Mouse (Mus musculus) C2C12 (cell line): ENCODE results near the gene Gm10645. TPM values are rescaled to one million over a fixed set of nuclear protein-coding genes. Genes with fewer than 3 reads are reported as not detected.

Experiments used
- H3K27me3 ChIP-seq: one replicate; pipeline ENCODE4 v1.6.1; 2011; ENCODE audit not compliant: control insufficient read depth, insufficient read depth, insufficient read length
- H3K36me3 ChIP-seq: one replicate; pipeline ENCODE4 v1.6.1; 2011; ENCODE audit not compliant: control insufficient read depth, insufficient read depth
- H3K4me3 ChIP-seq: one replicate; pipeline ENCODE4 v1.5.1; 2011; ENCODE audit warnings: mild to moderate bottlenecking, control low read depth; ENCODE audit not compliant: poor library complexity, insufficient read depth, severe bottlenecking
- H3K79me2 ChIP-seq: one replicate; pipeline ENCODE4 v1.6.1; 2011; ENCODE audit not compliant: control insufficient read depth, insufficient read depth
- H3K79me3 ChIP-seq: one replicate; pipeline ENCODE4 v1.6.1; 2011; ENCODE audit warnings: low read depth, control low read depth
- H3ac ChIP-seq: one replicate; pipeline ENCODE3; 2011; ENCODE audit warnings: low read depth; ENCODE audit not compliant: control insufficient read depth, insufficient read length
- CEBPB ChIP-seq: IDR thresholded peaks from one replicate; pipeline ENCODE4 v1.6.1; 2011; ENCODE audit warnings: low read depth, mild to moderate bottlenecking, control low read depth, moderate library complexity
- CTCF ChIP-seq: IDR thresholded peaks from one replicate; pipeline ENCODE4 v1.5.1; 2011; ENCODE audit not compliant: control insufficient read depth, insufficient read depth, insufficient read length
- FOSL1 ChIP-seq: IDR thresholded peaks from one replicate; pipeline ENCODE4 v1.8.0; 2011; ENCODE audit warnings: mild to moderate bottlenecking, low read length; ENCODE audit not compliant: poor library complexity, insufficient read depth, severe bottlenecking
- MAX ChIP-seq: IDR thresholded peaks from one replicate; pipeline ENCODE4 v1.6.1; 2011; ENCODE audit warnings: mild to moderate bottlenecking, control low read depth
- MYOD1 ChIP-seq: IDR thresholded peaks from one replicate; pipeline ENCODE4 v1.6.1; 2011; ENCODE audit warnings: low read depth; ENCODE audit not compliant: control insufficient read depth, insufficient read length
- MYOG ChIP-seq: IDR thresholded peaks from one replicate; pipeline ENCODE4 v1.6.1; 2011; ENCODE audit not compliant: control insufficient read depth, insufficient read length; ENCODE audit errors: extremely low read depth
- USF1 ChIP-seq: IDR thresholded peaks from one replicate; pipeline ENCODE4 v1.6.1; 2011; ENCODE audit warnings: low read depth, mild to moderate bottlenecking, control low read depth, moderate library complexity
- polyA plus RNA-seq: library from polyadenylated mRNA; unstranded; fragments of >200 nt; fragmentation: generic; extraction: Trizol; gene quantifications from one replicate; pipeline ENCODE4 v1.2.1, GENCODE M21; 2012; ENCODE audit warnings: missing spikeins

Gm10645 gene
- polyA plus RNA-seq, 1 experiment, result 0.13 TPM

- Histone ChIP-seq H3ac (no peak overlapping the region), H3K4me3 (no peak overlapping the region), H3K79me3 (no peaks in the 10 kb centered on the region), H3K36me3 (no peaks in the 10 kb centered on the region), H3K27me3 (no peaks in the 10 kb centered on the region), H3K79me2 (no peaks in the 10 kb centered on the region)
- TF ChIP-seq MYOG (no peak), MYOD1 (no peak), MAX (no peak), FOSL1 (no peak), CTCF (no peak), CEBPB (no peak), USF1 (no peak)
Observed at GRCm38 (mm10) chr8:83182784-83183183, 16.8 kb upstream of the Gm10645 start.

- TF ChIP-seq FOSL1 (no peak), USF1 (no peak), CTCF (no peak), MYOG (no peak), MYOD1 (no peak), MAX (no peak), CEBPB (no peak)
- Histone ChIP-seq H3K27me3 (no peaks in the 10 kb centered on the region), H3ac (no peak overlapping the region), H3K79me2 (no peaks in the 10 kb centered on the region), H3K79me3 (no peaks in the 10 kb centered on the region), H3K4me3 (no peak overlapping the region), H3K36me3 (no peaks in the 10 kb centered on the region)
Observed at GRCm38 (mm10) chr8:83181851-83182482, 16.0 kb upstream of the Gm10645 start.

- Histone ChIP-seq H3K79me2 (no peaks in the 10 kb centered on the region), H3K79me3 (no peaks in the 10 kb centered on the region), H3K27me3 (no peaks in the 10 kb centered on the region), H3K36me3 (no peaks in the 10 kb centered on the region), H3K4me3 (no peak overlapping the region), H3ac (no peak overlapping the region)
- no peak for TF ChIP-seq CEBPB
- TF ChIP-seq USF1, result no peak
- no peak for TF ChIP-seq CTCF
- TF ChIP-seq MYOD1, result no peak
- no peak for TF ChIP-seq MAX
- no peak for TF ChIP-seq FOSL1
- TF ChIP-seq MYOG, result no peak
Observed at GRCm38 (mm10) chr8:83178228-83178742, 12.3 kb upstream of the Gm10645 start.

GRCm38 (mm10) chr8:83177317-83178195 lies 11.6 kb upstream of the Gm10645 start:
- TF ChIP-seq MAX, result no peak
- no peak for TF ChIP-seq MYOG
- no peak for TF ChIP-seq USF1
- Histone ChIP-seq H3K36me3 (no peaks in the 10 kb centered on the region), H3K79me3 (no peaks in the 10 kb centered on the region), H3K79me2 (no peaks in the 10 kb centered on the region), H3K4me3 (no peak overlapping the region), H3K27me3 (no peaks in the 10 kb centered on the region), H3ac (no peak overlapping the region)

GRCm38 (mm10) chr8:83176785-83177184 lies 10.8 kb upstream of the Gm10645 start:
- Histone ChIP-seq H3K79me2 (no peaks in the 10 kb centered on the region), H3K36me3 (no peaks in the 10 kb centered on the region)
- no peak for TF ChIP-seq USF1
- no peak for TF ChIP-seq MYOG
- no peak for TF ChIP-seq CTCF
- no peak for TF ChIP-seq MAX
- no peak for TF ChIP-seq FOSL1
- TF ChIP-seq CEBPB, result no peak
- no peak for TF ChIP-seq MYOD1

More at GRCm38 (mm10) chr8:83176785-83177184, 10.8 kb upstream of the Gm10645 start:
- H3ac ChIP-seq, result no peak overlapping the region
- no peaks in the 10 kb centered on the region for H3K79me3 ChIP-seq
- no peak overlapping the region for H3K4me3 ChIP-seq
- H3K27me3 ChIP-seq, result no peaks in the 10 kb centered on the region
